Mouse (Mus musculus) left cerebral cortex, adult 18-20 months (tissue): ENCODE measurements around the gene Psmb3. TPM values are rescaled to one million over a fixed set of nuclear protein-coding genes. Genes with fewer than 3 reads are reported as not detected.
"Not testable (repeated sequence)": the region's sequence is repeated elsewhere in the genome, so short reads cannot be mapped to it uniquely, and the experiment has no call there.

ENCODE experiments used
- DNase-seq, 2 experiments: peaks; one replicate each; pipeline ENCODE4 v3.0.0; 2021 to 2022; ENCODE audit warnings: low spot score in 2 of 2, mixed read lengths in 1 of 2
- total RNA-seq, 2 experiments: library from RNA; stranded (reverse); gene quantifications; 2 replicates each; pipeline ENCODE4 v1.2.3; 2021

The Psmb3 gene
- total RNA-seq, 2 experiments from 2014 or later = 122 to 128 TPM

DNA sequence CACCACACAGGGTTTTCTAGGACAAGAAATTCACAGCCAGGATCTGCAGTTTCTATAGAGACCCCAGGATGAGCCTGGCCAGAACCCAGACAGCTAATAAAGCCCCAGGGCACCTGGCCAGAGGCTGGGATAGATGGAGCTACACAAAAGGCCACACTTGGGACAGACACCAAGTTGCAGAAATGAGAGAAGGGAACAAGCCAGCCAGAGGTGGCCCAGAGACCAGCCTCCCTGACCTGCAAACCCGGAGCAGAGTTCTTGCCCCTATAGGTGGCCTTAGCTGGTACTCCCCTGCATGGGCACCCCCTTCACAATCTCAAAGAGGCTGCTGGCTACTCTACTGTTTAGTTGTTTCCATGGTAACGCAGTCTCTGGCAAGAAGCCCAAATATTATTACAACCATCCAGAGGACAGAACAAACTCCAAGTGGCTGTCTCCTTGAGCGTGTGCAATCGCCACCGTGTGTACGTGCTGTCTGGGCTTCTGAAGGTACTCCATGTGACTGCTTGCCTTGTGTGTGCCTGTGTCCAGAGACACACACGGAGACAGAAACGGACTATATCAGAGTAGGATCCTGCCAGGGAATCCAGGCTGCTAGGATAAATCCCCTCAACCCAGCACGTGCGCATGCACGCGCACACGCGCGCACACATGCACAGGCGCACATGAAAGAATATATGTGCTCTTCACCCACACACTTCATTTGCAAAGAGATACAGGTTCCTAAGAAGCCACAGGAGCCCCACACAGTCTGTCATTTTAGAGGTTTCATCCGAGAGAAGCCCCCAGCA, 8.1 kb upstream of the Psmb3 start:
- DNase-seq = no peak

DNA sequence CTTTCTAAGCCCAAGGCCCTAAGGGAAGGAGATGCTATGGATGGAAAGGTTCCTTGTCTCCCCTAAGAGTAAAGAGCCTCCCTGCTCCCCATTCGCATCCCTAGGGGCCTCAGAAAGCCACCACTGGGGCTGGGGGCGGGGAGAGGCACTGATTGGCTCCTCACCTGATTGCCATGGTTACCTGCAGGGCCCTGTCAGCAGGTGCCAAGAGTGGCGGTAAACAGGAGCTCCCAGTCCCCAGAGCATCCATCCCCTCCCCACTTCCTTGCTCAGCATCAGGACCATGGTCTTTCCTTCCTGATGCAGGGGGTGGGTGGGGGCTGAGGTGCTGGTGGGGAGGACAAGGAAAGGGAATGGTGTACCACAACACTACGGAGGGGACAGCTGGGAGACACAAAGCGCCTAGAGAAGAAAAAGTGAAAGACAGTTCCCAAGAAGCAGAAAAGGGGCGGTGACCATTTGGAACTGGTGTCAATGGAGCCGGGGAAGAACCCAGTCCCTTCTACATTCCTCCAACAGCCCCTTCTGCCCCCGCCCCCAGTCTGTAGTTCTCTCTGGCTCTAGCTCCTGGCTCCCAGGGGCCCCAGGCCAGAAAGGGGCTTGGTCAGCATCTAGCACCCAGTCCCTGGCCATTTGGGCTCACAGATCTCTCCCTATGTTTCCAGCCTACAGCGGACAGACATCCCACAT, 7.3 kb upstream of the Psmb3 start:
- DNase-seq = no peak

DNA sequence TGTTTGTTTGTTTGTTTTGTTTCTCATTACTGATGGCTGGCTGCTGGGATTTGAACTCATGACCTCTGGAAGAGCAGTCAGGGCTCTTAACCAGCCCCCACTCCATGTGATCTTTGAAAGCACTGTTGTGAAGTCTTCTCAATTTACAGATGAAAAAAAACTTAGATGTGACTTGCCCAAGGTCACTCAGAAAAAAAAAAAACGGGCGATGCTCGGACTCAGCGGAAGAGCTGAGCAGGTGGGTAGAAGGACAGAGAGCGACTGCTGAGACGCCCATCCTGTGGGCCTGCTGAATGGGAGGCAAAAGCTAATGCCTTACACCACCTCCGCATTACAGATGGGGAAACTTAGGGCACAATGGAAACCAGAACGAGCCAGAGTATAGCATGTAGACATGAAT, 6.5 kb upstream of the Psmb3 start:
- no peak for DNase-seq

DNA sequence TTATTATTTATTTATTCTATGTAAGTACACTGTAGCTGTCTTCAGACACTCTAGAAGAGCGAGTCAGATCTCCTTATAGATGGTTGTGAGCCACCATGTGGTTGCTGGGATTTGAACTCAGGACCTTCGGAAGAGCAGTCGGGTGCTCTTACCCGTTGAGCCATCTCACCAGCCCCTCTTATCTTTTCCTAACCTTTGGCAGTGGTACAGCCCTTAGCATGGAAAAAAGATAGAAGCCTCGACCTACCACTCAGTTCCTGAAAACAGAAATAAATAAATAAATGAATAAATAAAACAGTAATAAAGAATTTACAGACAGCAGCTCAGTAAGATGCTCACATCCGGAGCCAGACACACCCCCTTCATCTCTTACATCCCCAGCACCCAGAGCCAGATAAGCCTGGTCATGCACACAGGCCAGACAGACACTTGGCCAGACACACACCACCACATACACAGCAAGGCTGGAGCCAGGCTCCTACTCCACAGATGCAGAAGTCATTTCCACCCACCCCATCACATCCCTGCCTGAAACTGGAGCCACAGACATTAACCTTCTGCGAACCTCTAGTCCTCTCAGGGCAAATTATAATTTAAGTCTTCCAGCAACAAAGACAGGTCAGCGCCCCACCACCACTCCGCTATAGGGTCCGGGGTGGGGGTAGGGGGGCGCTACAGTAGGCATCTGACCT, 5.9 kb upstream of the Psmb3 start:
- DNase-seq = no peak

DNA sequence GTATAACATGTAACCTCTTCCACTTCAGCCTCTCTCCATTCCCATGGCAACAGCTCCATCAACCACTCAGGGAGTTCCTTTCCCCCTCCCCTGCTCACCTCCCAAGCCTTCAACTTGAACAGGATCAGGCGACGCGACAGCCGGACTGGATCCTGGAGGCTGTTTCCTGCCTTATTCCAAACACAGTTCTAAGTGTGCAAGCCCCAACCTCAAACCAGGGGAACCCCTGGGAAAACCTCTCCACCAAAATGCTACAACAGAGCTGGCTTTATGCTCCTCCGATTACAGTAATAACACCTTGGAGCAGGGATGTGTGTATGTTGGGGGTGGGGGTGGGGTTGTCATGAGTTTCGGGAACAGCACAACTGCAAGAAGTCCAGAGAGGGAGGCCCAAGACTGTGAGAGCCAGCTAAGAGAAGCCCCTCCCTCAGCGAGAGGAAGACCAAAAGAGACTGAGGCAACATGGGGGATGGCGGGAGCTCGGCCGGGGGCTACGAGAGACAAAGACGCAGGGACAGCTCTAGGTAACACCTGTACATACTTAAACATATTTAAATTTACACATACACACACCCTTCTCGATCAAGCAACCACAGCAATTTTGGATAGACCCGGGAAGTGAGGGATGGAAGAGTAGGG, 5.2 kb upstream of the Psmb3 start:
- DNase-seq = no peak

DNA sequence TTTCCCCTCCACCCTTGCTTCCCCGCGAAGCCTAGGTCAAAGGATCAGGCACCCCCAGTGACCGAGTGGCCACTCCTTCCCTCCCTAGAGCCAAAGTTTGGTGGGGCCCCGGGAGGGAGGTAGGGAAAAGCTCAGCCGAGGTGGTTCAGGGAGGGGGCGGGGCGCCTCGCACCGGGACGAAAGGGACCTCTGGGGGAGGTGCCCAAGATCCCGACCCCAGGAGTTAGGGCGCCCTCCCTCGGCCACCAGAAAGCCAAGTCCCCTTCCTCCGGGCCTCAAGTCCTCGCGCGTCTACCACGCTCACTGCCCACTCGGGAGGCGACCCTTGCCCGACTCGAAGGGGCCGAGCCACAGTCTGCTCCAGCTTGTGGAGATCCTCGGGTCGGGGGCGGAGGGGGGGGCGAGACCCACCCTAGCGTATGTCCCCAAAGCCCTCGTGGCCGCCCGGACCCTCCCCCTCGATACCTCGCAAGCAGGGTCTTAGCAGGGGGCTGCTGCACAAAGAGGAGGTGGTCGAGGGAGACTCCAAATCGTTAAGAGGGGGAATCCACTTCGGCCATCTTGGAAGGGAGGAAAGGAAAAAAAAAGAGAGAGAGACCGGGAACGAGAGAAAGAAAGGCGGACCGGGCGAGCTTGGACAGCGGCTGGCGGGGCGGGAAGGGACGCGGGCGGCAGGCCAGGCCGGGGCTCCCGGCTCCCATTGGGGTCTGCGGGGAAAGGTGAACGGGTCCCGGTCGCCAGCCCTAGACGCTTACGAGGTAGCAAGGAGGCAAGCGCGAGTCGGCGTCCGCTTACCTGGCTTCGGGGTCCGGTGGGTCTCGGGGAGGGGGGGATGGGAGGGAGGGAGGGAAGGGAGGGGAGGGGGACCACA, 4.2 kb upstream of the Psmb3 start:
- no peak for DNase-seq

DNA sequence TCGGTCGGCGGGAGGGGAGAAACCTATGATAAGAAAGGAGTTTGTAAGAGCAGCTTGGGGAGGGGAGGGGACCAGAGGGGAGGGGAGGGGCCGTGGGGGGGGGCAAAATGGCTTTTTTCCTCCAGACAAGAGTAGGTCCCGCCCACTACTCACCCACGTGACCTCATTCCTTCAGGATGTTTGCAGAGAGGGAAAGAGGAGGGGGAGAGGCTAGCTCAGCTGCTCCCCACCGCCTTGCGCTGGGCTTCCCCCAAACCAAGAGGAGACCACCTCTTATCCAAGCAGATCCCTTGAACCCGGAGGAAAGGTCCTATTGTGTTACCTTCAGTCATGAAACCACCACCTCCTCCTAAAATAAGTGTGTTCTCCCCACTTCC, 3.6 kb upstream of the Psmb3 start:
- peak; percentile 79 to 80 for DNase-seq

DNA sequence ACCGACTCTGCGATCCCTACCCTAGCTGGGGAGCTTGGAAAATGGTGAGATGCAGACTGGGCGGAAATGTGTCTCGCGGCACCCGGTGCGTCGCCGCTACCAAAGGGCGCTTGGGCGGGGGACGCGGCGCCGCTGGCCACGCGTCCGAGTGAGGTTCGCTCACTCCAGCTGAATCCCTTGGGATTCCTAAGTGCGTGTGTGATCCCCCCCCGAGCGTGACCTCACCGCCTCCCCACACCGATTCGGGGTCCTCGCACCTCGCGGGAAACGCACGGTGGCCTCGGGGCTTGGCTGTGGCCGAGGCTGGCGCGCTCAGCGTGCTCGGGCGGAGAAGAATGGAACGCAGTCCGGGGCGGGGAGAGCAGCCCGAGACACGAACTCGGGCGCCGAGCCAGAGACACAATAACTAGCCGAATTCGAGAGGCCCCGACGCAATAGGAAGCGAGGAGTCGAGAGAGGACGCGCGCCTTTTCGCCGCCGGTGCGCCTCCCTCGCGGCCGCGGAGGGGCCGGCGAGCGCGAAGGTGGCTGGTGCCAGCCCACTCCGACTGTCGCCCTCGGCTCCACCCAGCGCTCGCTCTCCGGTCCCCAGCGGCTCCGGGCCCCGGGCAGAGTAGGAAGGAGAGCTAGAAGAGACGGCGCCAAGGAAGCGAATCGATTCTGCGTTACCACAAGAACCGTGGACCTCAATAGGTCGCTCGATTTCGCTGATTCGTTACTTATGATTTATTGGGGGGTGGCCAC, 3.0 kb upstream of the Psmb3 start, which contains the start of gene Pcgf2:
Gene Pcgf2, minus strand, starts transcription at position 495 of the 743 bp plus-strand sequence.
- peak; percentile 59 to 75 for DNase-seq

DNA sequence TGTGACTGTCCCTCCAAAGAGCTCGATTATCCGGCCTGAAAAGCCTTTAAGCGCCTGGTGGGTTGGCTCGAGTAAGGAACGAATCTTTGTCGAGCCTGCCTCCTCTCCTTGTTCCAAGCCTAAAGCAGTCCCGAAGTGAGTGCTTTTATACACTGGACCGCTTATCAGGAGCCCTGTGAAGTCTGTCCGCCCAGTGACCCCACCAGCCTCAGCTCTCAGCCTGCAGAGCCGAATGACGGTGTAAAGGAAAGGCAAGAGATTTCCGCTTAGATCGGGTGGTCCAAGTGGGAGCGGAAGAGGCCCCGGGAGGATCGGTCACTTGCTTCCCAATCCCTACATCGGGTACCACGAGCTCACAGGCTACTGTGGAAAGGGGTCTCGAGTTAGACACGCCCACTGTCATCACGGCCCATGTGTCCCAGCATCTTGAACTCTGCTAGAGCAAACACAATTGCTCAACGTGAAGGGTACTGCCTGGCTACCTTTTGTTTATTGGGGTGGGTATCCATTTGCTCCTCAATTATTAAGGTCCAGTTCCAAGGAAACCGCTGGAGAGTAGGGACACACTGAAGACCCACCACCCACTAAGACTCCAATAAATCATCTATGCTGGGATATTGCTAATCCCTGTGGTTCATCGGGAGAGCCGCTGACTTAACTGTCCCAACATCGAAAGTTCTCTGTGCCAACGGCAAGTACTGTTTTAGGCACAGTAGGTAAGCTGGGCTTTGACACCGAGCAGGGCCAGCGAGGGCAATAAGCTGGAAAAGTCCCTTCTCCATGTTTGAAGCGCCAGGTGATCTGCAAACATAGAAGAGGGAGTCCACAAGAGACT, 2.2 kb upstream of the Psmb3 start:
- no peak for DNase-seq

DNA sequence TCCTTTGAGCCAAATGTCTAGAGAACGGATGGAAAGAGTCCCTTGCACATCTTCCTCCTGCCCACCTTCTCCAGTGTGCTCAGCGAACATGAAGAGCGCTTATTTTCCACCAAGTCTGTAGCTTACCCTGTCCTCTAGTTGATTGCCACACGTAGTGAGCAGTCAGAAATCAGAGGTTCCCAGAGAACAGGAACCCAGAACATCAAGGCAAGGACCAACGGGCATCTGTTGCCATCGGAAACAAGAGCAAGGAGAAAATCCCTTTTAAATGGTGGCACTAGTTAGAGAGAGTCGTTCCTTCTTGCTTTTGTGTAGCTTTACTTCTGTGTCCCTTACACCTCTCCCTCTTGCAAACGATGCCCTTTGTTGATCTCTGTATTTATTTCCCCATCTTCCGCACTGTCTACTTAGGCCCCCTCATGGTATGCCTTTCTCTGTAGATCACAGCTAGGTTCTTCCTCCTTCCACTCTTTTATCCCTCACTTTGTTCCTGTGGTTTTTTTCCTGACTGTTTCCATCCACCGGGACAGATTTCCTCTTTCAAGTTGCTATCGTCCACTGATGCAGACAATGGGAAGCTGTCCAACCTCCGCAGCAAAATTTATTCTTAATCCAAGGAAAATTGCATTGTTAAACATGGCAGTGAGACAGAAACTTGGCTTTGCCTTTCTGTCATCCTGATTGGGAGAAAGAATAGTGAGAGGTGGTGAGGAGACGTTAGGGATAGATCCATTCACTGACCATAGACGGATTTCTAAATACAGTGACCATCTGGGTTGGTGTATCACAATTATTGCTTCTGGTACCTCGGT, 1.4 kb upstream of the Psmb3 start:
- no peak for DNase-seq

DNA sequence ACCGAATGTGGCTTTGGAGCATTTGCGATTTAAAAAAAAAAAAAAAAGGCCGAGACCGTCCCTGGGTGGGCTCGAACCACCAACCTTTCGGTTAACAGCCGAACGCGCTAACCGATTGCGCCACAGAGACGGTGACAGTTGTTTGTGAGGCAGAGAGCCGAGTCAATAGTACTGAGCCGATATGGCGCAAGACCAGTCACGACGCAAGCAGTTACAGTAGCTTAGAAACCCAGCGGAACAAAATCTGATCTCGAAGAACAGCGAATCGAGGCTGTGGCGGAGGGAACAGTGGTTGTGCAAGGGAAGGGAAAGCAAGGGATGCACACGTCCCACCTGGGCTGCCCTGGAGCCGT, 830 bp upstream of the Psmb3 start:
- peak; percentile 89 for DNase-seq

DNA sequence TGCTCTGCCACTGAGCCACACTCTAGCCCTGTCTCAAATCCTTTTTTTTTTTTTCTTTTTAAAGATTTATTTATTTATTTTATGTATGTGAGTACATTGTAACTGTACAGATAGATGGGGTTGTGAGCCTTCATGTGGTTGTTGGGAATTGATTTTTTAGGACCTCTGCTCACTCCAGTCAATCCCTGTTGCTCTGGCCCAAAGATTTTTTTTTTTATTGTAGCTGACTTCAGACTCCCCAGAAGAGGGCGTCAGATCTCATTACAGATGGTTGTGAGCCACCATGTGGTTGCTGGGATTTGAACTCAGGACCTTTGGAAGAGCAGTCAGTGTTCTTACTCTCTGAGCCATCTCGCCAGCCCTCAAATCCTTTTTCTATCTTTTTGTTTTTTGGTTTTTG, 6.9 kb downstream of the Psmb3 start:
- DNase-seq = not testable (repeated sequence)

DNA sequence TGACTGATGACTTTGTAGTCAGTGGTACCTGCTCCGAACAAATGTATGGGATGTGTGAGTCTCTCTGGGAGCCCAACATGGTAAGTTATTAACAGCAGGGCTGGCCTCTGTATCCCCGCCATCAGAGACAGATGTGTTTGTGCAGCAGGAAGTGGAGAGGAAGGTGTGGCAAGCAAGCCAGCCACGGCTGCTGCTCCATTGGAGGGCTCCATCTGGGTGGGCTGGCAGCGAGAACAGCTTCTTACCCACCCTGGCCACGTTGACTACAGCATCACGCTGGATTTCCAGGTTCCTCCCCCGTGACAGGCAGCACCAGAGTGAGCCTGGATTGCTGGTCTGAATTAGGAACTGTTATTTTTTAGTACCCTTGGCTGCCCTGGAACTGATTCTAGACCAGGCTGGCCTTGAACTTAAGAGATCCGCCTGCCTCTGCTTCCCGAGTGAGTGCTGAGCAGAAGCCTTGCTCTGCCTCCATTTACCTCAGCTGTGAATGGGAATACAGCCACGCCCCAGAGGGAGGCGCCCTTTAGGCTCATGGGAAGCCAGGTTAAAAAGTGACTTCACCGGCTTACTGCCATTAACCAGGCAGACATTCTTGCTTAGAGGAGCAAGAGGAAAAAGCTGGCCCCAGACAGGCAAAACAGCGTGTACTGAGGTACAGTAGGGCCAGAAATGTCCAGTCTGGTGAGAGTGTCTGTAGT, 8.2 kb downstream of the Psmb3 start:
- DNase-seq = no peak

DNA sequence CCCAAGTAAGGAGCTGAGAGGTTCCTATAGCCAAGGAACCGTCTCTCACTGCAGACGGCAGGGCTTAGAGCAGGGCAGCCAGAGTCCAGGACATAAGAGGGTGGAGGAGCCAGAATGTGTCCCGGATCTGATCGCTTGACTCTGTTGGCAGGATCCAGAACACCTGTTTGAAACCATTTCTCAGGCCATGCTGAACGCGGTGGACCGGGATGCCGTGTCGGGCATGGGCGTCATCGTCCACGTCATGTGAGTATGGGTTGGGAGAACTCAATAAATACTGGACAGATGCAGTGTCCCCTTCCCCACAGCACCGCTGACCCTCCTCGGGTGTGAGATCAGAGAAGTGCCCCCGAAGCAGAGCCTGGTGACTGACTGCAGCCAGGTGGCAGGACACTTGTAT, 9.1 kb downstream of the Psmb3 start:
- DNase-seq = no peak

DNA sequence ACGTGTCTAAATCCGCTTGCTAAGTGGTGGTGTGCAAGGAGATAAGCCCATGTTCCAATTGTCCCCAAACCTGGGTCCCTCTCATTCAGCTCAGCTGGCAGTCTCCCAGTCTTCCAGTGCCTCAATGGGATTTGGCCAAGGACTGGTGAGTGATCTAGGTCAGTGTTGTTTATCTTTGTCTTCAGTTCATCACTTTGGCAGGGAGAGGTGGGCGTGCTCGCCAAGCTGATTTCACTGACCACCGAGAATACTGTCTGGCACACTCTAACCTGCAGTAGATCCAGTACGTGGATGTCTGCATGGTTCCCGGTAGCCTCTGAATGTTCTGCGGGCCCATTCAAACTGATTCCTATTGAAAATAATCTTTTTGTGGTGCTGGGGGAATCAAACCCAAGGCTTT, 10.7 kb downstream of the Psmb3 start:
- DNase-seq = no peak

DNA sequence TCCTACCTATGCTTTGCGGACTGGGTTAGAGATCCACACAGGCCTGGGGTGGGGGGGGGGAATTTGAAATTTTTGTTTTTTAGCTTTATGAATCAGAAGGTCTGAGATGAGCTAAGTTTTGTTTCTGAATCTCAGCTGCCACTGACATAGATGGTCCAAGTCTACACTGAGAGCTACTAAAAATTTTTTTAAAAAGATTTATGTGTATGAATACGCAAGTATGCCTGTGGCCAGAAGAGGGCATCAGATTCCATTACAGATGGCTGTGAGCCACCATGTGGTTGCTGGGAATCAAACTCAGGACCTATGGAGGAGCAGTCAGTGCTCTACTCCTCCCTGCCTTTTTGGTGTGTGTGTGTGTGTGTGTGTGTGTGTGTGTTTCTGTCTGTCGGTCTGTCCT, 11.2 kb downstream of the Psmb3 start:
- no peak for DNase-seq
